Mouse (Mus musculus): ENCODE measurements around the gene Tbc1d30. TPM values are rescaled to one million over a fixed set of nuclear protein-coding genes. Genes with fewer than 3 reads are reported as not detected.

The Tbc1d30 gene
- polyA plus RNA-seq, 1 experiment = 0.78 TPM

DNA sequence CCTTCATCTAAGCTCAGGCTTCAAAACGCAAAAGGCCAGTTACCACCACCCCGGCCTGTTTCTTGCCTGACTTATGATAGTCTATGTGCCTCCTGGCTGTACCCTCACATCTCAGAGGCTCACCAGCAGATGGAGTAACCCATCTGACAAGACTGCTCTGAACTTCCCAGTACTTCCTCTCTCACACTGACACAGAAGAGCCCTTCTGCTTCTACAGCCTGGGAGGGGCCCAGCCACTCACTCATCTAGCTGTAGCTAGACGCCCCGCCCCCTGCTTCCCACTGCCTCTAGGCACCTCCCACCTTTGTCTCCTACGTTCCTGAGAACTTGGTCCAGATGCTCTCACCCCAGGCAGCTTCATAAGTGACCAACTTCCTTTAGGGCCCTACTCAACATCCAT, 45.6 kb downstream of the Tbc1d30 start:
- DNase-seq (ENCODE audit: low read depth in 1 of 2, low spot score in 2 of 2) = peak in 1 of 2 experiments; percentile 21
- TF ChIP-seq POLR2A (IDR thresholded peaks at IDR 0.05; ENCODE audit: low read depth, low read length) = no peak
- TF ChIP-seq CTCF (IDR thresholded peaks at IDR 0.05; ENCODE audit: extremely low read depth, insufficient read depth, insufficient read length, insufficient replicate concordance) = no peak
- H3K4me1 ChIP-seq (ENCODE audit: control insufficient read depth, insufficient read depth, insufficient read length) = peaks cover 3% of the 10 kb centered on the region; the same call in 1 of the 2 replicates
- H3K27me3 ChIP-seq (ENCODE audit: control insufficient read depth, insufficient read depth, low read length) = peaks cover 6% of the 10 kb centered on the region
- no peak overlapping the region for H3K4me3 ChIP-seq (ENCODE audit: extremely low read depth, insufficient read depth, insufficient read length)
- no peak overlapping the region for H3K27ac ChIP-seq (ENCODE audit: insufficient read depth, low read length)
- H3K36me3 ChIP-seq (ENCODE audit: control insufficient read depth, insufficient read depth, low read length) = no peaks in the 10 kb centered on the region
- WGBS = 37% methylated on average over 5 of the region's 5 CpGs

DNA sequence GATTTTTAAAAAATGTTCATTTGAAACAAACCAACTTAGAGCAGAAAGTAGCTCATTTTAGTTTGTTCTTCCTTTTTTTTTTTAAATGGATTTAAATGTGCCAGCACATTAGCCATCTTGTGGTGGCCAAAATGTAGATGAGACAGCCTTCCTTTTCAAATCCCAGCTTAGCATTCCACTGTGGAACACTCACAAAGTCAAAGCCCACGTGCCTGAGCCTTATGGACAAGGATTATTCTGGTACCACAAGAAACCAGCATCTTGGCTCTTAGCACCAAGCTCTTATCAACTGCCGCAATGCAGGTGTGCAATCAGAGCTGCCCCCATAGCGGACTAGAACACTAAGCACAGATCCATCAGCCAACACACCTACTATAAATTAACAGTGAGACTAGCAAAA, 47.5 kb downstream of the Tbc1d30 start:
- no peaks in the 10 kb centered on the region for H3K4me1 ChIP-seq (ENCODE audit: control insufficient read depth, insufficient read depth, insufficient read length)
- 87% methylated on average over 3 of the region's 3 CpGs for WGBS
- H3K36me3 ChIP-seq (ENCODE audit: control insufficient read depth, insufficient read depth, low read length) = no peaks in the 10 kb centered on the region
- H3K4me3 ChIP-seq (ENCODE audit: extremely low read depth, insufficient read depth, insufficient read length) = no peak overlapping the region
- TF ChIP-seq CTCF (IDR thresholded peaks at IDR 0.05; ENCODE audit: extremely low read depth, insufficient read depth, insufficient read length, insufficient replicate concordance) (no peak), POLR2A (IDR thresholded peaks at IDR 0.05; ENCODE audit: low read depth, low read length) (no peak)
- H3K27me3 ChIP-seq (ENCODE audit: control insufficient read depth, insufficient read depth, low read length) = no peaks in the 10 kb centered on the region
- no peak overlapping the region for H3K27ac ChIP-seq (ENCODE audit: insufficient read depth, low read length)
- DNase-seq (ENCODE audit: low read depth in 1 of 2, low spot score in 2 of 2) = no peak

DNA sequence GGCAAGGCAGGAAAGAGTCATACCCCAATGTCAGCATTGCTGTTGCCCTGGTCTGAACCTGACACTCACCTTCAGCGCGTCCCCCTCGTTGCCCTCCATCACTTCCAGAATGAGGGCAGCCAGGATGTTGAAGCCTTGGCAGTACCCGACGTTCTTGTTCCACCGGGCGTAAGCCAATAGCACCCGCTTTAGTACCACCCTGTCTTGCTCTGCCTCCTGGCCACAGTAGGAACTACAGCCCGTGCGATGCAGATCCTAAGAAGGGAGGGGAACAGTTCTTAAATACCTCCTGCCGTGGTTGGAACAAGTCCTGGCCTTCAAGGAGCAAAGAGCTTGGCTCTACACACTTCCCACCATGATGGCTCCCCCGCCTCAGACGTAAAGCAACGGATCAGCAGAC, 49.2 kb downstream of the Tbc1d30 start:
- 90% methylated on average over 14 of the region's 14 CpGs for WGBS
- no peaks in the 10 kb centered on the region for H3K36me3 ChIP-seq (ENCODE audit: control insufficient read depth, insufficient read depth, low read length)
- no peak overlapping the region for H3K27ac ChIP-seq (ENCODE audit: insufficient read depth, low read length)
- H3K4me1 ChIP-seq (ENCODE audit: control insufficient read depth, insufficient read depth, insufficient read length) = no peaks in the 10 kb centered on the region
- TF ChIP-seq POLR2A (IDR thresholded peaks at IDR 0.05; ENCODE audit: low read depth, low read length) (no peak), CTCF (IDR thresholded peaks at IDR 0.05; ENCODE audit: extremely low read depth, insufficient read depth, insufficient read length, insufficient replicate concordance) (no peak)
- DNase-seq (ENCODE audit: low read depth in 1 of 2, low spot score in 2 of 2) = no peak
- H3K27me3 ChIP-seq (ENCODE audit: control insufficient read depth, insufficient read depth, low read length) = no peaks in the 10 kb centered on the region
- H3K4me3 ChIP-seq (ENCODE audit: extremely low read depth, insufficient read depth, insufficient read length) = no peak overlapping the region

DNA sequence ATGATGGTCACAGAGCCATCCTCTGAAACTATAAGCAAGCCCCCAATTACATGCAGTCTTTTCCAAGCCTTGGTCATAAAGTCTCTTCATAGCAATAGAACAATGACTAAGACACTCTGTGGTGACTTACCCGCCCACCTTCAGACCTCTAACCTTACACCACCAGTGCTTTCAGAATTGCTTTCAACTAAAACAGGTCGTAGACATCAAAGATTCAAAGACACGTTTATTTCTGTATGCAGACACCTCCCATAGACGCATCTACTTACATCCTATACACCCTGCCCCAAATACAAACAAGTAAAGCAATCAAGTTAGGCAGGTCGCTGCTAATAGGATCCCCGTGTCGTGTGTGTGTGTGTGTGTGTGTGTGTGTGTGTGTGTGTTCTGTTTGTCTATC, 50.4 kb downstream of the Tbc1d30 start:
- H3K4me3 ChIP-seq (ENCODE audit: extremely low read depth, insufficient read depth, insufficient read length) = no peak overlapping the region
- 73% methylated on average over 7 of the region's 7 CpGs for WGBS
- H3K27ac ChIP-seq (ENCODE audit: insufficient read depth, low read length) = no peak overlapping the region
- no peaks in the 10 kb centered on the region for H3K4me1 ChIP-seq (ENCODE audit: control insufficient read depth, insufficient read depth, insufficient read length)
- TF ChIP-seq POLR2A (IDR thresholded peaks at IDR 0.05; ENCODE audit: low read depth, low read length) (no peak), CTCF (IDR thresholded peaks at IDR 0.05; ENCODE audit: extremely low read depth, insufficient read depth, insufficient read length, insufficient replicate concordance) (no peak)
- no peaks in the 10 kb centered on the region for H3K36me3 ChIP-seq (ENCODE audit: control insufficient read depth, insufficient read depth, low read length)
- no peaks in the 10 kb centered on the region for H3K27me3 ChIP-seq (ENCODE audit: control insufficient read depth, insufficient read depth, low read length)
- no peak for DNase-seq (ENCODE audit: low read depth in 1 of 2, low spot score in 2 of 2)

DNA sequence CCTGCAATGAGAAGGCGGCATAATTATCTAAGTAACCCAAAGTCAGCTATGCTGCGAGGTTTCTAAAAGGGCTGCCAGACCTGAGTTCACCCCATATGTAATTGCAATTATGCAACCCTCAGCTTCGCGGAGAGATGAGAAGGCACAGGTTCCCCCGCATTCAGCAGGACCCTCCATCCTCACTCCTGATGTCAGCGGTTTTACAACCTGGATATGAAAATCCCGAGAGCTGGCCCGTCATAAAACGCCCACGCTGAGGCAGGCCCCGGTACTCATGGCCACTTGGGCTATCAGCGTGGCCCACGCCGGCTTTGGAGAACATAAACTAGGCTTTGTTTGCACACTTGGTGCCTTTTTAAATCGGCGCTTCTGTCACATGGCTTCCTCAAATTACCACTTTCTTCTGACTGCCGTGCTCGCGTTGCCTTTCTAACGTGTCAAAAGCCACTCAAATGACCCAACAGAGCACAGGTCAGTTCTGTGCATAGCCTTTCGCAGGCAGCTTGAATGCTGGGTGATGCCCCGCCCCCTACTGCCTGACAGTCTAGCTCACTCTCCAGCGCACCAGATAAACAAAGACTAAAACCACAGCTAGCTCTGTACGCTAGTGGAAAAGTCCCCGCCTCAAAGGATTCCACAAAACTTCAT, 53.9 kb downstream of the Tbc1d30 start:
- no peak overlapping the region for H3K27ac ChIP-seq (ENCODE audit: insufficient read depth, low read length)

DNA sequence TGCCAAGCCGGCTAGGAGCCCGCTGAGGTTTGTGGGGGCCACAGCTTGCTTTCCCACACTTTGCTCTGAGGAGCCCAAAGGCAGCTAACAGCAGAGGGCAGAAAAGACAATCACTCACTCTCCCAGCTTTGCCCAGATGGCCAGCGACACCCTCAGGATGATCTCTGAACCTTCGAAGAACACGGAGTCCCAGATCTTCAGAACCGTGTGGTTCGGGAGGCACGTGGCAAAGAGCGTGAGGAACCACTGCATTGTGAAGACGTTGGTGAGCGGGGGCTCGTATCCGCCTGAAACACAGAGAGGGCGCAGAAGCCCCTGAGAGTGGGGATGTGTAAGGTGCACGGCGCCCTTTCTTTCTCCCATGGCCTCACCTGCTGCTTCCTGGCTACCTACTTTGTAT, 56.6 kb downstream of the Tbc1d30 start:
- Histone ChIP-seq H3K4me3 (ENCODE audit: extremely low read depth, insufficient read depth, insufficient read length) (no peak overlapping the region), H3K27me3 (ENCODE audit: control insufficient read depth, insufficient read depth, low read length) (no peaks in the 10 kb centered on the region), H3K27ac (ENCODE audit: insufficient read depth, low read length) (no peak overlapping the region), H3K36me3 (ENCODE audit: control insufficient read depth, insufficient read depth, low read length) (no peaks in the 10 kb centered on the region), H3K4me1 (ENCODE audit: control insufficient read depth, insufficient read depth, insufficient read length) (no peaks in the 10 kb centered on the region)
- WGBS = 89% methylated on average over 16 of the region's 16 CpGs
- TF ChIP-seq CTCF (IDR thresholded peaks at IDR 0.05; ENCODE audit: extremely low read depth, insufficient read depth, insufficient read length, insufficient replicate concordance) = no peak
- DNase-seq (ENCODE audit: low read depth in 1 of 2, low spot score in 2 of 2) = no peak

More for the DNA sequence above, 53.9 kb downstream of the Tbc1d30 start:
- no peak overlapping the region for H3K4me3 ChIP-seq (ENCODE audit: extremely low read depth, insufficient read depth, insufficient read length)
- H3K4me1 ChIP-seq (ENCODE audit: control insufficient read depth, insufficient read depth, insufficient read length) = no peaks in the 10 kb centered on the region
- WGBS = 27% methylated on average over 25 of the region's 25 CpGs
- no peaks in the 10 kb centered on the region for H3K36me3 ChIP-seq (ENCODE audit: control insufficient read depth, insufficient read depth, low read length)
- peak in 1 of 2 experiments; percentile 45 for DNase-seq (ENCODE audit: low read depth in 1 of 2, low spot score in 2 of 2)
- TF ChIP-seq CTCF (IDR thresholded peaks at IDR 0.05; ENCODE audit: extremely low read depth, insufficient read depth, insufficient read length, insufficient replicate concordance) = no peak
- TF ChIP-seq POLR2A (IDR thresholded peaks at IDR 0.05; ENCODE audit: low read depth, low read length) = no peak
- no peaks in the 10 kb centered on the region for H3K27me3 ChIP-seq (ENCODE audit: control insufficient read depth, insufficient read depth, low read length)

DNA sequence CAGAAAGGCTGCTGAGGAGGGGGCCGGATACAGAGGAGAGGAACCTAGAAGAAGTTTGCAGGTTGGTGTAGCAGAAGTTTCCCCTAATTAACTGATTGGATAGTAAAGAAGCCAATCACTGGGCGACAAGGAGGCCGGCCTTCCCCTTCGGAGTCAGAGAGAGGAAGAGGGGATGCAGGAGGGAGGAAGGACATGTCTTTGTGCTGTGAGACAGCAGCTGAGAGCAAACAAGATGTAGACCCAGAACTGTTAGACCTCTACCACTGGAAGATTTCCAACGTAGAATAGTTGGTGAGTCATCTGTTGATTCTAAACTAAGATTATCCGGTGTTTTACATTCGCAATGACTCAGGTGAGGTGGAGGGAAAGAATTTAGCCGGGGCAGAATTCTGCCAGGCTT, 57.2 kb downstream of the Tbc1d30 start:
- 40% methylated on average over 8 of the region's 8 CpGs for WGBS
- TF ChIP-seq POLR2A (IDR thresholded peaks at IDR 0.05; ENCODE audit: low read depth, low read length) (no peak), CTCF (IDR thresholded peaks at IDR 0.05; ENCODE audit: extremely low read depth, insufficient read depth, insufficient read length, insufficient replicate concordance) (no peak)
- Histone ChIP-seq H3K27ac (ENCODE audit: insufficient read depth, low read length) (no peak overlapping the region), H3K4me1 (ENCODE audit: control insufficient read depth, insufficient read depth, insufficient read length) (no peaks in the 10 kb centered on the region), H3K27me3 (ENCODE audit: control insufficient read depth, insufficient read depth, low read length) (no peaks in the 10 kb centered on the region), H3K36me3 (ENCODE audit: control insufficient read depth, insufficient read depth, low read length) (no peaks in the 10 kb centered on the region), H3K4me3 (ENCODE audit: extremely low read depth, insufficient read depth, insufficient read length) (no peak overlapping the region)
- DNase-seq (ENCODE audit: low read depth in 1 of 2, low spot score in 2 of 2) = no peak
